Mouse (Mus musculus): ENCODE measurements at regions not wholly inside any gene's neighbourhood (a gene's known extent, or its start where the extent isn't known, plus 50 kb on each side); places are given as distances from the start of the nearest gene placed in this dataset.

DNA sequence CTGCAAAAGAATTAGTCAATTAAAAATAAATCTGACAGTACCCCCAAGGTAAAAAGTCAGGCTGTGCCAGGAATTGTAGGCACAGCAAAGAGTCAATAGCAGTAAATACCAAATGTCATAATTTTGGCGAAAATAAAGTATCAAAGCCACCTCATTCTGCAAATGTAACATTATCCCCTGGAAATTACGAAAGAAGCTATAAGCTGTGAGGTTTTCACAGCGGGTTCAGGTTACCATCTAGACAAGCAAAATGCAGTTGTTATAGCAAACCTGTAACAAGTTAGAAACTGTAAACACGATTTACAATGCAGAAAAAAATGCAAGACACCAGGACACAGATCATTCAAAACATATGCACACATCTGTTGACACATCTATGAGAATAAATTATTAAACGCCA lies 87.6 kb downstream of the Gm12728 start:
- TF ChIP-seq POLR2A (IDR thresholded peaks at IDR 0.05; ENCODE audit: borderline replicate concordance, low read depth, low read length) (no peak), CTCF (IDR thresholded peaks at IDR 0.05; ENCODE audit: low read depth, low read length) (no peak)

Data from bone marrow macrophage, adult 2 months (primary cell).